Mouse (Mus musculus) gastrocnemius, adult 2 months (tissue): ENCODE results near the gene Siglecg. TPM values are rescaled to one million over a fixed set of nuclear protein-coding genes. Genes with fewer than 3 reads are reported as not detected.

Experiments
- DNase-seq: peaks from one replicate; pipeline ENCODE4 v3.0.0; 2022
- H3K27ac ChIP-seq: fragments of 200-600 bp; 2 replicates; pipeline ENCODE4 v1.8.1; 2022; ENCODE audit warnings: mild to moderate bottlenecking
- H3K4me3 ChIP-seq: fragments of 200-600 bp; 2 replicates; pipeline ENCODE4 v1.8.1; 2022; ENCODE audit warnings: mild to moderate bottlenecking, moderate library complexity
- CTCF ChIP-seq: fragments of 200-600 bp; IDR thresholded peaks from 2 replicates; pipeline ENCODE4 v1.8.1; 2022; ENCODE audit warnings: antibody characterized with exemption, mild to moderate bottlenecking, moderate library complexity
- intact Hi-C: fragments of 180-260 bp; cut with DNase I; formaldehyde crosslinking; loops from one replicate; pipeline ENCODE4 v1.15.1; 2025
- microRNA-seq: library from miRNA; unstranded; fragments of <30 nt; microRNA quantifications from one replicate; pipeline ENCODE4 v1.2.0, GENCODE M21; 2021
- total RNA-seq, 2 experiments: library from RNA; stranded (reverse); gene quantifications; 2 replicates each; pipeline ENCODE4 v1.2.3; 2021

Gene Siglecg
- total RNA-seq, 2 experiments from 2014 or later: not detected

DNA sequence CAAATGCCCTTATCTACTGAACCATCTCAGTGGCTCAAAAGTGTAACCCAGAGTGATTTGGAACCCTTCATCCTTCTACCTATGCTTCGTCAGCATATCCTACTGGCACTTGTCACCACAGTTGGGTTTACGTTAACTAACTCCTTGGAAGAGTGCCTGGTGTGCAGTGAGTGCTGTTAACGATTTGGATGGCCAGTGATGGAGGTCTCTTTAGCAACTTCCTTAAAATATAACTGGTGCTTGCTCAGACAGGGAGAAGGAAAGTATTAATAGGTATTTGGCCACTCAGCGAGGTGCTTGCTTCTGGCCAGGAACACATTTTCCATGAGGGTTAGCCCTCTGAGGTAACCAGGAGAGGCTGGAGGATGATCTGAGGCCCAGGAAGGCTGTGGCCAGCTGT lies 39.8 kb downstream of the Siglecg start:
- intact Hi-C loops: loop anchor here (2.0 kb wide), 1 partner anchor 17 kb away; no protein-coding TSS in a partner anchor
- TF ChIP-seq CTCF: no peak
- H3K4me3 ChIP-seq: 0 out of 2 replicates have a peak overlapping the region, but pooled peaks have one; percentile 11
- DNase-seq: peak; percentile 31
- peak overlapping the region; percentile 64 for H3K27ac ChIP-seq

DNA sequence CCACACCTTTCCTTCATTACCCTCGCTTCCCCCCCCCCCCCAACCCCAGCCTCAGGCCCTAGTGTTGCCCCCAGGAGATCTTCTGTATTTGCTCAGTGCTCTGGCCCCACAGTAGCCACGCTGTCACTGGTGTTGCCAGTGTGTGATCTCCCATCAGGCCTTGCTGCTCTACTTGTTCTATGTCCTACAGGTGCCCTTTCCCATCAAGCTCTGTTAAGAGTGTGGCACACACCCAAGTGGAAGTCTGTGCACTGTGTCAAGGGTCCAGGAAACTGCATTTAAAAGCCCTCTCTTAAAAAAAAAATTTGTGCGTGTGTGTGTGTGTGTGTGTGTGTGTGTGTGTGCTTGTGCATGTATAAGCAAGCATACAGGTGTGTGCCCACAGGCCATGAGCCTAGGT lies 40.2 kb downstream of the Siglecg start:
- intact Hi-C loops: loop anchor here (2.0 kb wide), 1 partner anchor 17 kb away; no protein-coding TSS in a partner anchor
- Histone ChIP-seq H3K27ac (peak overlapping the region; percentile 64), H3K4me3 (no peak overlapping the region)
- no peak for TF ChIP-seq CTCF
- DNase-seq: no peak

DNA sequence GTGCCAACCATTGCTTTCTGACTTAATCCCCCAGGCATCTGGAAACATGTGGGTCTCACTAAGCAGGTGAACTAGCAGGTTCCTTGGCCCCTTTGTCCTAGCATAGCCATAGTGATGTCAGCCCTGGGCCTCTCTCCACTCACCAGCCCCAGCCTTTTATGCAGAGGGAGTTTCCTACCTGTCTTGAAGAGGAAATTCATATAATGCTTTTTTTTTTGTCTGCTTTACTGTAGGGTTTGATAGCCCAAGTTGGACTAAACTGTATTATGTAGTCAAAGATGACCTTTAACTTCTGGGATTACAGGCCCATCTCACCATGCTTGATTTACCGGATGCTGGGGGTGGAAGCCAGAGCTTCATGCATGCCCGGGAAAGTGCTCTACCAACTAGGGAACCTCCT lies 41.8 kb downstream of the Siglecg start:
- H3K4me3 ChIP-seq: no peak overlapping the region
- DNase-seq: no peak
- intact Hi-C loops: loop anchor here (2.0 kb wide), 1 partner anchor 15 kb away; no protein-coding TSS in a partner anchor
- TF ChIP-seq CTCF: no peak
- peak overlapping the region; percentile 56; the same call in 1 of the 2 replicates for H3K27ac ChIP-seq

DNA sequence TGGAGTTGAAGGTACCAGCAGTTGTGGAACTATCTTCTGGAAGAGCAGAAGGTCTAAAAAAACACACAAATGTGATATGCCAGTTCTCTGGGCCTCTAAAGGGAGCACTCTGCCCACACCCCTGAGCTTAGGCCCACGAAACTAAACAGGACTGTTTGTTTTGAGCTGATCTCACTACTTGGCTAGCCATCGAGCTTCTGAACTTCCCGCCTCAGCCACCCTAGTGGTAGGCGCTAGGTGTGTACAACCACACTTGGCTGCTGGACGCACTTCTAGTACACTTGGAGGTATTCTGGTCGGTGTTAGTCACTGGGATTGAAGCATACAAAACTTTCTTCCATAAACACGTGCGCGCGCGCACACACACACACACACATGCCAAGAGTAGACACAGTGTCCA lies 43.7 kb downstream of the Siglecg start:
- Histone ChIP-seq H3K4me3 (no peak overlapping the region), H3K27ac (no peak overlapping the region)
- intact Hi-C loops: no loop called here
- no peak for TF ChIP-seq CTCF
- DNase-seq: no peak

DNA sequence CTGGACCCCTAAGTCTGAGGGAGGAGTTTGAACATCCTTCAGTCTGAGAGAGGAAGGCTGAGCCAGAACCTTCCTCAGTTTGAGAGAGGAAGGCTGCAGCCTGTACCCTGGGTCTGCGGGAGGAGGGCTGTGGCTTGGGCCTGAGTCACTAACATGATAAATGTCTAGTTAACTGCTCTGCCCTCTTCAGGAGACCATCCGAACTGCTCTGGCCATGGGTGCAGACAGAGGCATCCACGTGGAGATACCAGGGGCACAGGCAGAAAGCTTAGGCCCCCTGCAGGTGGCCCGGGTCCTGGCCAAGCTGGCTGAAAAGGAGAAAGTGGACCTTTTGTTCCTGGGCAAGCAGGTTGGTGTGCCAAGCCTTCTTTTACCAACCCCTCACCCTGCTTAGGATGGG lies 44.6 kb downstream of the Siglecg start:
- DNase-seq: no peak
- TF ChIP-seq CTCF: peak; percentile 18; the same call in 1 of the 2 replicates
- no peak overlapping the region for H3K27ac ChIP-seq
- intact Hi-C loops: no loop called here
- H3K4me3 ChIP-seq: no peak overlapping the region

DNA sequence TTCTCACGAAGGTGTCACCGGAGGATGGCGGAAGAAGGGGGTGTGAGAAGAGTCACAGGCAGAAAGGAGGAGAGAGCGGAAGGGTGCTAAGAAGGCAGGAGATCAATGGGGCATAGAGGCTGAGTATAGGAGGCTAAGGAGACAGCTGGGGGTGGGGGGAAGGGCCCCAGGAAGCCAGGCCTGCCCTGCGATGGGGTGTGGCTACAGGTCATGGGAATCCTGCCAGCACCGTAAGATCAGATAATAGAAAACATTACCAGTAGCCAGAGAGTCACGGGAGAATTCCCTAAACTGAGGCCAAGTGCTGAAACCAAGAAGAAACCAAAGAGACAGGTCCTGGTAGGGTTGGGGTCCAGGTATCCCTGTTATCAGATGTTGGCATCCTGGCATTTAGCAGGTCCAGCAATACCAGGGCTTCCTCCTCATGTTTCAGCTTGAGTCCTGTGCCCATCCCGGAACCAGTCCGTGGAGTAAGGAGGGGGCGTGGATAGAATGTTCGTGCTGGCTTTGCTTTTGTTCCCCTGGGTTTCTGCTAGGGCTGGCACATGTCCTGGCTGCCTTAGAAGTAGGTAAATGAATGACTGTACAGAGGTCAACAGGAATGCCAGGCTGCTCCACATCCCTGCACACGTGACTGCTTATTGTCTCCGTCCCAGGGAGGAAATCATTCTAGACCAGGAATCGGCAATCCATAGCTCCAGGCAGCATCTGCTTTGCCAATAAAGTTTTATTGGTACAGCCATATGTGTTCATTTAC lies 45.8 kb downstream of the Siglecg start:
- TF ChIP-seq CTCF: no peak
- no peak overlapping the region for H3K4me3 ChIP-seq
- H3K27ac ChIP-seq: no peak overlapping the region
- no peak for DNase-seq
- intact Hi-C loops: no loop called here

DNA sequence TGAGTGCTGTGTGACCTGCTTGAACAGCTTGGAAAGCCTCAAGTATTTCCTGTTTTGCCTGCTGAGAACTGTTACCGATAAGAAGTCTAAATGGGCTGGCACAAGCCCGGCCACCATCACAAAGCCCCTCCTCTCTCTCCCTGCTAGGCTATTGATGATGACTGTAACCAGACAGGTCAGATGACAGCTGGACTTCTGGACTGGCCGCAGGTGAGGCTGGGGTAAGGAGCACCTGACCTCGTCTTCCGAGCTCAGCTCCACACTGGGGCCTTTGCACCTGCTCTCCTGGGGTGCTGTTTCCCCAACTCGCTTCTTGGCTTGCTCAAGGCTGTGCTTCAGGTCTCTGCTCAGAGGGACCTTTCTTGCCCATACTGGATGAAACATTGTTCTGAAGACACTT lies 46.4 kb downstream of the Siglecg start:
- Histone ChIP-seq H3K4me3 (no peak overlapping the region), H3K27ac (no peak overlapping the region)
- intact Hi-C loops: no loop called here
- TF ChIP-seq CTCF: no peak
- no peak for DNase-seq

DNA sequence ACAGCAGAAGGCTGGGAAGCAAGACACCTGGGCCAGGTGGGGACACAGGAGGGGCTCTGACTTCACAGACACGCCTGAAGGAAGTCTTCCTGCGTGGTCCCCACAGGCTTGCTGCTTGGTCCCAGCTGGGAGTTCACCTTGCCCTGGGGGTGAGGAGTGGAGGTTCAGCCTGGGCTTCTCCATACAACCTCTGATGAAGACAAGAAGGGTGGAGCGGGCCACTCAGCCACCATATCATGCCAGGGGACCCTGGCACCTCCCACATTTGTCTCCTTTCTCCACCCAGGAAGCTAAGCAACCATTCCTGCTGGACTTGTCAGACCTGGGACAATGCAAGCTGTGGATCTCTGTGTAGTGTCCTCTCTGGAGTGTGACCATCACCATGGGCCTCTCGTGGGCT lies 54.8 kb downstream of the Siglecg start, which contains the start of gene Vsig10l:
TSS of gene Vsig10l (plus strand) at position 301 of the 400 bp plus-strand sequence.
- intact Hi-C loops: loop anchor here (10.0 kb wide), 1 partner anchor 122 kb away; no protein-coding TSS in a partner anchor
- no peak for TF ChIP-seq CTCF
- no peak within 1 kb of the TSS for H3K27ac ChIP-seq
- DNase-seq: no peak
- no peak within 1 kb of the TSS for H3K4me3 ChIP-seq

DNA sequence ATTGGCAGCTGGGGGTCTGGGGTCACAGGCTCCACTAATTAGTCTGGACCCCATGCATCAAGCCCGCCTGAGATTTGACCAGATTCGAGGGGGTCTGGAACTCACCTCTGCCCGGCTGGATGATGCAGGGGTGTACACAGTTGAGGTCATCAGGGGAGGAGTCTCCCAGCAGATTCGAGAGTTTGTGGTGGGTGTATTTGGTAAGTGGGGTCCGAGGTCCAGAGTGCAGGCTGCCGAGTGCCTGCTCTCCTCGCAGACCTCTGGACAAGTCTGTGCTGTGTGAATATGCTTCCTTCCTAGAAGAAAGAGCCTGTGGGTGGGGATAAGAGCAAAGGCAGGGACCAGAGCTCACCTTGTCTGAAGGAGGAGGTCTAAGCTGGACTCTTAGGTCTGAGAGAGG lies 56.0 kb downstream of the Siglecg start:
- TF ChIP-seq CTCF: no peak
- H3K27ac ChIP-seq: no peak overlapping the region
- no peak overlapping the region for H3K4me3 ChIP-seq
- no peak for DNase-seq
- intact Hi-C loops: loop anchor here (2.0 to 10.0 kb wide), 2 partner anchors 15 to 121 kb away; no protein-coding TSS in a partner anchor

DNA sequence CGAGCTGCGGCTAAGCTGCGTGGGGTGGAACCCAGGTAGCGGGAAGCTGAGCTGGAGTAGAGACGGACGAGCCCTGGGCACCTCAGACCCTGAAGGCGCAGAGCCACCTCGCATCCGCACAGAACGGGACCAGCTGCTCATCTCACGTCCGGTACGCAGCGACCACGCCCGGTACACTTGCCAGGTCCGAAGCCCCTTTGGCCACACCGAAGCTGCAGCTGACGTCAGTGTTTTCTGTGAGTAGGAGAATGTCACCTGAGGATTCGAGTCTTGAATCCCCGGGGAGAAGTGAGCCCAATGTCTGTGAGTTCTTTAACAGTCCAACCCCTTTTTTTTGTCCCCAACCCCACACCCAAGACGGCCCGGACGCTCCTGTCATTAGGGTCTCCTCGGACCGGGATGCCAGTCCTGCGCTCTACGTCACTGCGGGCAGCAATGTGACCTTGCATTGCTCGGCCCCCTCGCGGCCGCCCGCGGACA lies 56.9 kb downstream of the Siglecg start:
- intact Hi-C loops: loop anchor here (2.0 to 10.0 kb wide), 2 partner anchors 16 to 120 kb away; no protein-coding TSS in a partner anchor
- peak overlapping the region; percentile 83 for H3K4me3 ChIP-seq
- TF ChIP-seq CTCF: no peak
- peak overlapping the region; percentile 62 for H3K27ac ChIP-seq
- no peak for DNase-seq

DNA sequence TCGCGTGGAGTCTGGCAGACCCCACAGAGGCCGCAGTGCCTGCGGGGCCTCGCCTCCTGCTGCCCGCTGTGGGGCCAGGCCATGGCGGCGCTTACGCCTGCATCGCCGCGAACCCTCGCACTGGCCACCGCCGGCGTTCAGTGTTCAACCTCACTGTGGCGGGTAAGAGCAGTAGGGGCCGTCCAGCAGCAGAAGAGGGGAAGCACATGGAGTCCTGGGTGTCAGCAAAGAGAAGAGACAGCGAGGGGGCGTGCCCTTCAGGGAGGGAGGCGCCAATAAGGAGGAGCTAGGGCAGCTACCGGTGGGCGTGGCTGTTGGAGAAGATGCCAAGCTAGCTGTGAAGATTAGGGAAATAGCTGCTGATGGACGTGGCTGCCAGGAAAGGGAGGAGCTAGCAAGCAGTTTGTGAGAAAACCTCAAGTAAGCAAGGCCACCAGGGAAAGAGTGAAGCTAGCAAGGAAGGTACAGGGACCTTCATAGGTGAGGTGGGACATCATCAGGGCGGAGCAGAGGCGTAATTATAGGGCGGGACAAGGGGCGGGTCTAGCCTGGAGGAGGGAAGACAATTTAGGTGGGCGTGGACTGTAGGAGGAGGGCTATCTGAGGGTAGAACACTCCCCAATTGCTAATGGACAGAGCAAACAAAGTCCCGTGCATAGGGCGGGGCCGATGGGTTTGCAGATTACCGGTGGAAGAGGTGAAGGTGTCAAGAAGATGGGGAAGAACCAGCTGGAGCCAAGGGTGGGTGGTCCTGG lies 57.5 kb downstream of the Siglecg start:
- intact Hi-C loops: loop anchor here (1.0 to 10.0 kb wide), 3 partner anchors 17 to 119 kb away; no protein-coding TSS in a partner anchor
- peak overlapping the region; percentile 83 for H3K4me3 ChIP-seq
- H3K27ac ChIP-seq: peak overlapping the region; percentile 62
- TF ChIP-seq CTCF: peak; percentile 44
- peak; percentile 88 for DNase-seq

DNA sequence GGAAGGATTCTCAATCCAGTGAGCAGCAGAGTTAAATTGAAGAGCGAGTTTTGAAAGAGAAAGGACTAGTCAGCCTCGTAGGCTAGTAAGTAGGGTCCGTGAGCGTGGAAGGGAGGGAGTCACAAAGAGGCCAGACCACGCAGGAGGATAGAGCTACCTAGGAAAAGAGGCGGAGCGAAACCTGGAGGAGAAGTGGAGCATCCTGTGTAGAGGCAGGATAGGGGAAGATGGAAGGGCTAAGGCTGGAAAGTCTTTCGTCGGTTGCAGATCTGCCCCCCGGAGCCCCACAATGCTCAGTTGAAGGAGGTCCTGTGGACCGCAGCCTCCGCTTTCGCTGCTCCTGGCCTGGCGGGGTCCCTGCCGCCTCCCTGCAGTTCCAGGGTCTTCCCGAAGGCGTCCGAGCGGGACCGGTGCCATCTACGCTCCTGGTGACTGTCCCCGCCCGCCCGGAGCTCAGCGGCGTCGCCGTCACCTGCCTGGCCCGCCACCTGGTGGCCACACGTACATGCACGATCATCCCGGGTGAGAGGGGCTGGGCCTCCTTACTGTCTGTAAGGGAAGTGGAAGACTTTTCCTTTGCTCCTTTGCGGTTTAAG lies 58.2 kb downstream of the Siglecg start:
- H3K4me3 ChIP-seq: peak overlapping the region; percentile 83
- H3K27ac ChIP-seq: peak overlapping the region; percentile 62
- intact Hi-C loops: loop anchor here (1.0 to 10.0 kb wide), 2 partner anchors 43 to 119 kb away; no protein-coding TSS in a partner anchor
- no peak; the same call in 1 of the 2 replicates for TF ChIP-seq CTCF
- peak; percentile 90 for DNase-seq

Small RNA genes within 50 kb of the gene (microRNA-seq; reads per million reads assigned to microRNA genes)
- gene Mir7051: 2.9 reads per million

Other genes starting within 250 kb of the Siglecg start
- gene Zfp715, start 94.9 kb upstream of the Siglecg start, total RNA-seq: 1 to 10 TPM; 6.6 to 8.3 TPM
- not detected for gene Siglecf, start 56.9 kb upstream of the Siglecg start, total RNA-seq
- gene Lim2, start 19.5 kb downstream of the Siglecg start, total RNA-seq: not detected
- gene Nkg7, start 28.9 kb downstream of the Siglecg start, total RNA-seq: not detected
- not detected for gene Cldnd2, start 32.6 kb downstream of the Siglecg start, total RNA-seq
- gene Etfb, start 35.9 kb downstream of the Siglecg start, total RNA-seq: 100 to 1,000 TPM; 221 to 447 TPM
- 1 to 10 TPM in 1 of 2 experiments, under 1 TPM in 1; 0.45 to 1.2 TPM for gene Gm45233, start 35.9 kb downstream of the Siglecg start, total RNA-seq
- 1 to 10 TPM; 1.7 to 2.3 TPM for gene Vsig10l, start 54.9 kb downstream of the Siglecg start, total RNA-seq
- under 1 TPM; 0.20 to 0.28 TPM for gene Iglon5, start 81.9 kb downstream of the Siglecg start, total RNA-seq
- not detected for gene 4931406B18Rik, start 97.7 kb downstream of the Siglecg start, total RNA-seq
- gene Cd33, start 136.2 kb downstream of the Siglecg start, total RNA-seq: 1 to 10 TPM; 1.4 TPM
- under 1 TPM; 0.36 to 0.43 TPM for gene Zfp658, start 154.1 kb downstream of the Siglecg start, total RNA-seq
- gene Zfp719, start 171.4 kb downstream of the Siglecg start, total RNA-seq: 1 to 10 TPM; 3.1 to 4.9 TPM
- not detected for gene Zfp819, start 199.0 kb downstream of the Siglecg start, total RNA-seq
- not detected for gene Ceacam18, start 226.5 kb downstream of the Siglecg start, total RNA-seq